Mouse (Mus musculus) midbrain, embryonic 15.5 days (tissue): ENCODE data around the gene Olfr374. TPM values are rescaled to one million over a fixed set of nuclear protein-coding genes. Genes with fewer than 3 reads are reported as not detected.

Source experiments
- ATAC-seq: fragments of 200-750 bp; cut with Nextera tagmentation; replicated peaks from 2 replicates; pipeline ENCODE4 v1.8.0; 2017; ENCODE audit warnings: moderate TSS enrichment
- H3K27ac ChIP-seq: fragments of 300-500 bp; sonication (generic); 2 replicates; pipeline ENCODE4 v1.5.1; 2015; ENCODE audit warnings: mild to moderate bottlenecking, inconsistent platforms
- H3K27me3 ChIP-seq: fragments of 300-500 bp; sonication (generic); replicated peaks from 2 replicates; pipeline ENCODE4 v1.6.1; 2015; ENCODE audit warnings: inconsistent platforms
- H3K36me3 ChIP-seq: fragments of 300-500 bp; sonication (generic); replicated peaks from 2 replicates; pipeline ENCODE4 v1.6.1; 2015; ENCODE audit warnings: inconsistent platforms
- H3K4me1 ChIP-seq: fragments of 300-500 bp; sonication (generic); 2 replicates; pipeline ENCODE4 v1.6.1; 2015; ENCODE audit warnings: inconsistent platforms
- H3K4me2 ChIP-seq: fragments of 300-500 bp; sonication (generic); 2 replicates; pipeline ENCODE4 v1.6.1; 2015; ENCODE audit warnings: inconsistent platforms, mild to moderate bottlenecking, moderate library complexity
- H3K4me3 ChIP-seq: fragments of 300-500 bp; sonication (generic); 2 replicates; pipeline ENCODE4 v1.5.1; 2015; ENCODE audit warnings: mild to moderate bottlenecking, inconsistent platforms
- H3K9ac ChIP-seq: fragments of 300-500 bp; sonication (generic); 2 replicates; pipeline ENCODE4 v1.6.1; 2015; ENCODE audit warnings: mild to moderate bottlenecking, inconsistent platforms
- H3K9me3 ChIP-seq: fragments of 300-500 bp; sonication (generic); 2 replicates; pipeline ENCODE4 v1.6.1; 2016; ENCODE audit warnings: inconsistent platforms
- WGBS: fragments of 180-500 bp; shearing (Covaris S2); methylation state at CpG from one replicate; pipeline ENCODE4 v1.1.7; 2015; ENCODE audit warnings: mixed read lengths; 5-methylcytosine and 5-hydroxymethylcytosine counted together
- polyA plus RNA-seq: library from polyadenylated mRNA; unstranded; fragments of >200 nt; fragmentation: Nextera tagmentation; extraction: Ambion mirVana; gene quantifications from 2 replicates; pipeline ENCODE4 v1.2.1, GENCODE M21; 2015

Gene Olfr374
- polyA plus RNA-seq, 1 experiment from 2014 or later = 0.06 TPM

GRCm38 (mm10) chr8:72160707-72161697, 54.2 kb downstream of the Olfr374 start, which contains the start of gene Rab8a:
Gene Rab8a (plus strand): TSS chr8:72161200.
- H3K27ac ChIP-seq = peak within 1 kb of the TSS; percentile 83
- H3K27me3 ChIP-seq = no peaks in the 10 kb centered on the region
- H3K4me3 ChIP-seq = peak within 1 kb of the TSS; percentile 79
- peak; percentile 99 for ATAC-seq
- H3K4me1 ChIP-seq = peaks cover 28% of the 10 kb centered on the region
- H3K36me3 ChIP-seq = 0 out of 2 replicates have a peak, but pooled peaks cover 3% of the 10 kb centered on the region
- peak within 1 kb of the TSS; percentile 73 for H3K4me2 ChIP-seq
- WGBS = under 1% methylated on average over 82 of the region's 82 CpGs
- peak within 1 kb of the TSS; percentile 93 for H3K9ac ChIP-seq
- no peaks in the 10 kb centered on the region for H3K9me3 ChIP-seq

- 0 out of 2 replicates have a peak overlapping the region, but pooled peaks have one; percentile 79 for H3K4me3 ChIP-seq
- no peak overlapping the region for H3K9ac ChIP-seq
- no peak overlapping the region for H3K27ac ChIP-seq
- 0 out of 2 replicates have a peak, but pooled peaks cover 3% of the 10 kb centered on the region for H3K36me3 ChIP-seq
- H3K4me1 ChIP-seq = peaks cover 28% of the 10 kb centered on the region
- no peaks in the 10 kb centered on the region for H3K9me3 ChIP-seq
- H3K27me3 ChIP-seq = no peaks in the 10 kb centered on the region
- H3K4me2 ChIP-seq = 0 out of 2 replicates have a peak overlapping the region, but pooled peaks have one; percentile 72
- no peak for ATAC-seq
Measured at GRCm38 (mm10) chr8:72162821-72163220, 56.0 kb downstream of the Olfr374 start.

Other genes with a start within 250 kb of the Olfr374 start
- 9.3 and 9.6 TPM in 2 replicates for gene Zfp709, start 225.0 kb upstream of the Olfr374 start, polyA plus RNA-seq
- gene Zfp882, start 198.4 kb upstream of the Olfr374 start, polyA plus RNA-seq = 21.1 and 21.8 TPM in 2 replicates
- 36.0 TPM in 2 replicates for gene Zfp617, start 198.4 kb upstream of the Olfr374 start, polyA plus RNA-seq
- gene Zfp961, start 156.0 kb upstream of the Olfr374 start, polyA plus RNA-seq = 16.3 and 17.4 TPM in 2 replicates
- gene Cyp4f18, start 97.4 kb upstream of the Olfr374 start, polyA plus RNA-seq = 0.96 and 0.98 TPM in 2 replicates
- not detected in 2 replicates for gene Olfr372, start 65.8 kb upstream of the Olfr374 start, polyA plus RNA-seq
- not detected in 2 replicates for gene Olfr373, start 23.9 kb upstream of the Olfr374 start, polyA plus RNA-seq
- 172 and 176 TPM in 2 replicates for gene Tpm4, start 27.9 kb downstream of the Olfr374 start, polyA plus RNA-seq
- gene Rab8a, start 54.2 kb downstream of the Olfr374 start, polyA plus RNA-seq = 88.8 and 91.6 TPM in 2 replicates
- not detected in 2 replicates for gene Hsh2d, start 82.6 kb downstream of the Olfr374 start, polyA plus RNA-seq
- gene Cib3, start 105.8 kb downstream of the Olfr374 start, polyA plus RNA-seq = not detected in 2 replicates
- gene Gm11034, start 106.6 kb downstream of the Olfr374 start, polyA plus RNA-seq = not detected in 2 replicates
- gene Fam32a, start 112.7 kb downstream of the Olfr374 start, polyA plus RNA-seq = 112 and 115 TPM in 2 replicates
- 296 and 302 TPM in 2 replicates for gene Ap1m1, start 133.0 kb downstream of the Olfr374 start, polyA plus RNA-seq
- gene Gm10282, start 198.2 kb downstream of the Olfr374 start, polyA plus RNA-seq = 9.0 and 11.9 TPM in 2 replicates
- gene Klf2, start 212.0 kb downstream of the Olfr374 start, polyA plus RNA-seq = 4.7 and 5.4 TPM in 2 replicates